Mouse (Mus musculus): ENCODE data around the gene Cox7a2l. TPM values are rescaled to one million over a fixed set of nuclear protein-coding genes. Genes with fewer than 3 reads are reported as not detected.
A peak's percentile ranks its signal among the peaks of the same experiment; 100 is the strongest.

Gene Cox7a2l
- polyA plus RNA-seq (2016; fragmentation: Nextera tagmentation; extraction: Ambion mirVana) = 173 and 177 TPM in 2 replicates

GRCm38 (mm10) chr17:83517280-83518015 is at the start of gene Cox7a2l:
Cox7a2l (minus strand) TSS chr17:83517330.
- WGBS = 84% methylated on average over 8 of the region's 8 CpGs
- H3K4me3 ChIP-seq = no peak within 1 kb of the TSS
- DNase-seq (ENCODE audit: low spot score) = no peak
- no peaks in the 10 kb centered on the region for H3K36me3 ChIP-seq
- no peaks in the 10 kb centered on the region for H3K27me3 ChIP-seq (ENCODE audit: insufficient read depth, poor library complexity, severe bottlenecking)
- H3K4me1 ChIP-seq = peaks cover 9% of the 10 kb centered on the region
- no peaks in the 10 kb centered on the region for H3K9me3 ChIP-seq
- no peak within 1 kb of the TSS for H3K27ac ChIP-seq

- H3K27ac ChIP-seq = no peak overlapping the region
- H3K9me3 ChIP-seq = no peaks in the 10 kb centered on the region
- WGBS = 59% methylated on average over 4 of the region's 4 CpGs
- H3K36me3 ChIP-seq = no peaks in the 10 kb centered on the region
- DNase-seq (ENCODE audit: low spot score) = no peak
- peaks cover 10% of the 10 kb centered on the region for H3K4me1 ChIP-seq
- no peaks in the 10 kb centered on the region for H3K27me3 ChIP-seq (ENCODE audit: insufficient read depth, poor library complexity, severe bottlenecking)
- no peak overlapping the region for H3K4me3 ChIP-seq
Observed at GRCm38 (mm10) chr17:83565506-83565905, 48.4 kb upstream of the Cox7a2l start.

GRCm38 (mm10) chr17:83564119-83564820 is 47.1 kb upstream of the Cox7a2l start:
- Histone ChIP-seq H3K27ac (peak overlapping the region; percentile 79), H3K9me3 (no peaks in the 10 kb centered on the region), H3K36me3 (no peaks in the 10 kb centered on the region), H3K4me1 (peaks cover 10% of the 10 kb centered on the region), H3K4me3 (peak overlapping the region; percentile 27; the same call in 1 of the 2 replicates), H3K27me3 (ENCODE audit: insufficient read depth, poor library complexity, severe bottlenecking) (no peaks in the 10 kb centered on the region)
- no peak for DNase-seq (ENCODE audit: low spot score)
- WGBS = 39% methylated on average over 12 of the region's 12 CpGs

GRCm38 (mm10) chr17:83563703-83564111 is 46.6 kb upstream of the Cox7a2l start:
- Histone ChIP-seq H3K27ac (peak overlapping the region; percentile 79), H3K36me3 (no peaks in the 10 kb centered on the region), H3K9me3 (no peaks in the 10 kb centered on the region), H3K27me3 (ENCODE audit: insufficient read depth, poor library complexity, severe bottlenecking) (no peaks in the 10 kb centered on the region), H3K4me3 (peak overlapping the region; percentile 27; the same call in 1 of the 2 replicates), H3K4me1 (peaks cover 10% of the 10 kb centered on the region)
- 48% methylated on average over 10 of the region's 10 CpGs for WGBS
- DNase-seq (ENCODE audit: low spot score) = no peak

- H3K9me3 ChIP-seq = no peaks in the 10 kb centered on the region
- WGBS = 86% methylated on average over 5 of the region's 5 CpGs
- H3K4me1 ChIP-seq = peaks cover 10% of the 10 kb centered on the region
- no peaks in the 10 kb centered on the region for H3K36me3 ChIP-seq
- peak overlapping the region; percentile 39; the same call in 1 of the 2 replicates for H3K27ac ChIP-seq
- H3K4me3 ChIP-seq = no peak overlapping the region
- no peaks in the 10 kb centered on the region for H3K27me3 ChIP-seq (ENCODE audit: insufficient read depth, poor library complexity, severe bottlenecking)
- peak; percentile 87 for DNase-seq (ENCODE audit: low spot score)
Observed at GRCm38 (mm10) chr17:83562153-83563010, 45.3 kb upstream of the Cox7a2l start.

GRCm38 (mm10) chr17:83559081-83559480 is 42.0 kb upstream of the Cox7a2l start:
- DNase-seq (ENCODE audit: low spot score) = no peak
- WGBS = 85% methylated on average over 8 of the region's 8 CpGs
- Histone ChIP-seq H3K36me3 (no peaks in the 10 kb centered on the region), H3K27me3 (ENCODE audit: insufficient read depth, poor library complexity, severe bottlenecking) (no peaks in the 10 kb centered on the region), H3K4me3 (no peak overlapping the region), H3K27ac (no peak overlapping the region), H3K9me3 (no peaks in the 10 kb centered on the region), H3K4me1 (peaks cover 5% of the 10 kb centered on the region)

GRCm38 (mm10) chr17:83555836-83556235 is 38.7 kb upstream of the Cox7a2l start:
- Histone ChIP-seq H3K27ac (no peak overlapping the region), H3K4me1 (no peaks in the 10 kb centered on the region), H3K36me3 (no peaks in the 10 kb centered on the region), H3K27me3 (ENCODE audit: insufficient read depth, poor library complexity, severe bottlenecking) (no peaks in the 10 kb centered on the region), H3K9me3 (no peaks in the 10 kb centered on the region), H3K4me3 (no peak overlapping the region)
- no peak for DNase-seq (ENCODE audit: low spot score)
- 93% methylated on average over 11 of the region's 11 CpGs for WGBS

GRCm38 (mm10) chr17:83554997-83555396 is 37.9 kb upstream of the Cox7a2l start:
- H3K9me3 ChIP-seq = no peaks in the 10 kb centered on the region
- no peak overlapping the region for H3K27ac ChIP-seq
- no peaks in the 10 kb centered on the region for H3K4me1 ChIP-seq
- H3K27me3 ChIP-seq (ENCODE audit: insufficient read depth, poor library complexity, severe bottlenecking) = no peaks in the 10 kb centered on the region
- 90% methylated on average over 7 of the region's 7 CpGs for WGBS
- DNase-seq (ENCODE audit: low spot score) = no peak
- H3K4me3 ChIP-seq = no peak overlapping the region
- H3K36me3 ChIP-seq = no peaks in the 10 kb centered on the region

- DNase-seq (ENCODE audit: low spot score) = no peak
- H3K4me1 ChIP-seq = 0 out of 2 replicates have a peak, but pooled peaks cover 9% of the 10 kb centered on the region
Observed at GRCm38 (mm10) chr17:83548501-83549233, 31.5 kb upstream of the Cox7a2l start.

GRCm38 (mm10) chr17:83547145-83547544 is 30.0 kb upstream of the Cox7a2l start:
- Histone ChIP-seq H3K4me1 (0 out of 2 replicates have a peak, but pooled peaks cover 9% of the 10 kb centered on the region), H3K27ac (no peak overlapping the region), H3K9me3 (no peaks in the 10 kb centered on the region), H3K27me3 (ENCODE audit: insufficient read depth, poor library complexity, severe bottlenecking) (peaks cover 52% of the 10 kb centered on the region), H3K36me3 (no peaks in the 10 kb centered on the region), H3K4me3 (no peak overlapping the region)
- WGBS = 33% methylated on average over 10 of the region's 10 CpGs
- DNase-seq (ENCODE audit: low spot score) = no peak

More at GRCm38 (mm10) chr17:83548501-83549233, 31.5 kb upstream of the Cox7a2l start:
- 22% methylated on average over 12 of the region's 12 CpGs for WGBS
- H3K27me3 ChIP-seq (ENCODE audit: insufficient read depth, poor library complexity, severe bottlenecking) = peaks cover 52% of the 10 kb centered on the region
- no peak overlapping the region for H3K27ac ChIP-seq
- no peaks in the 10 kb centered on the region for H3K36me3 ChIP-seq
- H3K9me3 ChIP-seq = no peaks in the 10 kb centered on the region
- H3K4me3 ChIP-seq = no peak overlapping the region

- Histone ChIP-seq H3K27ac (peak overlapping the region; percentile 42; the same call in 1 of the 2 replicates), H3K4me1 (0 out of 2 replicates have a peak, but pooled peaks cover 9% of the 10 kb centered on the region), H3K9me3 (no peaks in the 10 kb centered on the region), H3K27me3 (ENCODE audit: insufficient read depth, poor library complexity, severe bottlenecking) (peaks cover 52% of the 10 kb centered on the region), H3K36me3 (no peaks in the 10 kb centered on the region), H3K4me3 (peak overlapping the region; percentile 61)
- no peak for DNase-seq (ENCODE audit: low spot score)
- 5% methylated on average over 35 of the region's 35 CpGs for WGBS
Observed at GRCm38 (mm10) chr17:83545756-83546742, 28.9 kb upstream of the Cox7a2l start.
